Mouse (Mus musculus) heart, embryonic 16.5 days (tissue): Measurements from ENCODE around the gene Dnajc15. TPM values are rescaled to one million over a fixed set of nuclear protein-coding genes. Genes with fewer than 3 reads are reported as not detected.

Experiments used
- ATAC-seq: fragments of 200-750 bp; cut with Nextera tagmentation; replicated peaks from 2 replicates; pipeline ENCODE4 v1.8.0; 2017; ENCODE audit warnings: moderate number of reproducible peaks; ENCODE audit not compliant: insufficient read depth, low FRiP score; ENCODE audit errors: extremely low read depth
- H3K27ac ChIP-seq: fragments of 300-500 bp; sonication (generic); 2 replicates; pipeline ENCODE4 v1.5.1; 2014; ENCODE audit warnings: mild to moderate bottlenecking, low read length, control low read depth, moderate library complexity
- H3K27me3 ChIP-seq: fragments of 300-500 bp; sonication (generic); 2 replicates; pipeline ENCODE4 v1.6.1; 2014; ENCODE audit warnings: low read length, mixed read lengths; ENCODE audit not compliant: control insufficient read depth, insufficient read depth
- H3K36me3 ChIP-seq: fragments of 300-500 bp; sonication (generic); 2 replicates; pipeline ENCODE4 v1.6.1; 2014; ENCODE audit not compliant: control insufficient read depth, insufficient read depth
- H3K4me1 ChIP-seq: fragments of 300-500 bp; sonication (generic); 2 replicates; pipeline ENCODE4 v1.6.1; 2014; ENCODE audit warnings: low read length, mixed read lengths; ENCODE audit not compliant: control insufficient read depth, insufficient read depth
- H3K4me2 ChIP-seq: fragments of 300-500 bp; sonication (generic); 2 replicates; pipeline ENCODE4 v1.6.1; 2014; ENCODE audit warnings: low read depth, mild to moderate bottlenecking, control low read depth, low read length
- H3K4me3 ChIP-seq: fragments of 300-500 bp; sonication (generic); 2 replicates; pipeline ENCODE4 v1.5.1; 2014; ENCODE audit warnings: mild to moderate bottlenecking, control low read depth, low read length
- H3K9ac ChIP-seq: fragments of 300-500 bp; sonication (generic); 2 replicates; pipeline ENCODE4 v1.6.1; 2014; ENCODE audit warnings: low read length, control low read depth
- H3K9me3 ChIP-seq: fragments of 300-500 bp; sonication (generic); replicated peaks from 2 replicates; pipeline ENCODE4 v1.6.1; 2016; ENCODE audit warnings: low read length; ENCODE audit not compliant: control insufficient read depth
- WGBS: fragments of 180-500 bp; shearing (Covaris S2); extraction: QIAGEN DNeasy Blood & Tissue Kit; methylation state at CpG from one replicate; pipeline ENCODE4 v1.1.7; 2014; 5-methylcytosine and 5-hydroxymethylcytosine counted together
- polyA plus RNA-seq: library from polyadenylated mRNA; unstranded; fragments of >200 nt; fragmentation: Nextera tagmentation; extraction: Ambion mirVana; gene quantifications from 2 replicates; pipeline ENCODE4 v1.2.1, GENCODE M21; 2015

Gene Dnajc15
- polyA plus RNA-seq, 1 experiment from 2014 or later: 166 TPM

- Histone ChIP-seq H3K27ac (no peak overlapping the region), H3K4me2 (no peak overlapping the region), H3K9ac (no peak overlapping the region), H3K9me3 (no peaks in the 10 kb centered on the region), H3K4me3 (no peak overlapping the region), H3K36me3 (no peaks in the 10 kb centered on the region; the same call in 1 of the 2 replicates), H3K4me1 (peaks cover 6% of the 10 kb centered on the region), H3K27me3 (no peaks in the 10 kb centered on the region)
- 76% methylated on average over 4 of the region's 4 CpGs for WGBS
- ATAC-seq: no peak
These were observed 28.7 kb downstream of the Dnajc15 start for GRCm38 (mm10) chr14:77846206-77846605.

- Histone ChIP-seq H3K27me3 (no peaks in the 10 kb centered on the region), H3K4me1 (peaks cover 6% of the 10 kb centered on the region), H3K9ac (no peak overlapping the region), H3K9me3 (no peaks in the 10 kb centered on the region), H3K36me3 (no peaks in the 10 kb centered on the region; the same call in 1 of the 2 replicates), H3K27ac (no peak overlapping the region), H3K4me2 (no peak overlapping the region), H3K4me3 (no peak overlapping the region)
- WGBS: 74% methylated on average over 1 of the region's 1 CpGs
- ATAC-seq: no peak
These were observed 29.4 kb downstream of the Dnajc15 start for GRCm38 (mm10) chr14:77845479-77845878.

- no peak for ATAC-seq
- no peak overlapping the region for H3K4me3 ChIP-seq
- no peaks in the 10 kb centered on the region; the same call in 1 of the 2 replicates for H3K4me1 ChIP-seq
- WGBS: 50% methylated on average over 6 of the region's 6 CpGs
- no peak overlapping the region for H3K4me2 ChIP-seq
- no peaks in the 10 kb centered on the region for H3K36me3 ChIP-seq
- no peaks in the 10 kb centered on the region for H3K9me3 ChIP-seq
- no peaks in the 10 kb centered on the region for H3K27me3 ChIP-seq
- H3K9ac ChIP-seq: no peak overlapping the region
- no peak overlapping the region for H3K27ac ChIP-seq
These were observed 34.4 kb downstream of the Dnajc15 start for GRCm38 (mm10) chr14:77840574-77840973.

- Histone ChIP-seq H3K4me3 (no peak overlapping the region), H3K9ac (no peak overlapping the region), H3K9me3 (no peaks in the 10 kb centered on the region), H3K27ac (no peak overlapping the region), H3K4me1 (no peaks in the 10 kb centered on the region; the same call in 1 of the 2 replicates), H3K4me2 (no peak overlapping the region), H3K36me3 (no peaks in the 10 kb centered on the region; the same call in 1 of the 2 replicates), H3K27me3 (no peaks in the 10 kb centered on the region)
- ATAC-seq: no peak
- WGBS: 92% methylated on average over 2 of the region's 2 CpGs
These were observed 34.8 kb downstream of the Dnajc15 start for GRCm38 (mm10) chr14:77840078-77840477.

- Histone ChIP-seq H3K9me3 (no peaks in the 10 kb centered on the region), H3K36me3 (no peaks in the 10 kb centered on the region; the same call in 1 of the 2 replicates), H3K4me3 (no peak overlapping the region), H3K27me3 (no peaks in the 10 kb centered on the region), H3K4me2 (no peak overlapping the region), H3K9ac (no peak overlapping the region), H3K27ac (no peak overlapping the region), H3K4me1 (no peaks in the 10 kb centered on the region)
- 79% methylated on average over 2 of the region's 2 CpGs for WGBS
- ATAC-seq: no peak
These were observed 38.1 kb downstream of the Dnajc15 start for GRCm38 (mm10) chr14:77836794-77837193.

GRCm38 (mm10) chr14:77832359-77832758 is 42.6 kb downstream of the Dnajc15 start:
- Histone ChIP-seq H3K27me3 (no peaks in the 10 kb centered on the region), H3K9ac (no peak overlapping the region), H3K36me3 (no peaks in the 10 kb centered on the region; the same call in 1 of the 2 replicates), H3K4me2 (no peak overlapping the region), H3K27ac (no peak overlapping the region), H3K4me3 (no peak overlapping the region), H3K4me1 (no peaks in the 10 kb centered on the region; the same call in 1 of the 2 replicates), H3K9me3 (no peaks in the 10 kb centered on the region)
- no peak for ATAC-seq

- Histone ChIP-seq H3K4me1 (no peaks in the 10 kb centered on the region; the same call in 1 of the 2 replicates), H3K27me3 (no peaks in the 10 kb centered on the region), H3K4me2 (no peak overlapping the region), H3K36me3 (no peaks in the 10 kb centered on the region; the same call in 1 of the 2 replicates), H3K9me3 (no peaks in the 10 kb centered on the region), H3K4me3 (no peak overlapping the region), H3K9ac (no peak overlapping the region), H3K27ac (no peak overlapping the region)
- 83% methylated on average over 4 of the region's 4 CpGs for WGBS
- ATAC-seq: no peak
These were observed 43.0 kb downstream of the Dnajc15 start for GRCm38 (mm10) chr14:77831936-77832335.

- Histone ChIP-seq H3K9ac (no peak overlapping the region), H3K4me3 (no peak overlapping the region), H3K4me1 (peaks cover 4% of the 10 kb centered on the region), H3K9me3 (no peaks in the 10 kb centered on the region), H3K27ac (no peak overlapping the region), H3K27me3 (no peaks in the 10 kb centered on the region), H3K4me2 (no peak overlapping the region), H3K36me3 (0 out of 2 replicates have a peak, but pooled peaks cover 3% of the 10 kb centered on the region)
- no peak for ATAC-seq
- WGBS: 83% methylated on average over 4 of the region's 4 CpGs
These were observed 45.3 kb downstream of the Dnajc15 start for GRCm38 (mm10) chr14:77829673-77830072.

GRCm38 (mm10) chr14:77825891-77826290 is 49.0 kb downstream of the Dnajc15 start:
- ATAC-seq: no peak
- Histone ChIP-seq H3K4me3 (no peak overlapping the region), H3K27ac (no peak overlapping the region), H3K9ac (no peak overlapping the region), H3K36me3 (peaks cover 13% of the 10 kb centered on the region; the same call in 1 of the 2 replicates), H3K27me3 (no peaks in the 10 kb centered on the region), H3K4me1 (peaks cover 4% of the 10 kb centered on the region), H3K9me3 (no peaks in the 10 kb centered on the region), H3K4me2 (no peak overlapping the region)
- 37% methylated on average over 3 of the region's 3 CpGs for WGBS
